Mouse (Mus musculus) frontal cortex, postnatal 36 days (tissue): ENCODE measurements at regions not wholly inside any gene's neighbourhood (a gene's known extent, or its start where the extent isn't known, plus 50 kb on each side); places are given as distances from the start of the nearest gene placed in this dataset.

Source experiments
- DNase-seq, 2 experiments: peaks; one replicate each; pipeline ENCODE4 v3.0.0; 2022; ENCODE audit warnings: low spot score in 2 of 2

- no peak for DNase-seq
Measured at GRCm38 (mm10) chr8:92065554-92066239, 263.8 kb upstream of the Irx3 start.

- no peak for DNase-seq
Measured at GRCm38 (mm10) chr8:92064971-92065370, 263.1 kb upstream of the Irx3 start.

DNA sequence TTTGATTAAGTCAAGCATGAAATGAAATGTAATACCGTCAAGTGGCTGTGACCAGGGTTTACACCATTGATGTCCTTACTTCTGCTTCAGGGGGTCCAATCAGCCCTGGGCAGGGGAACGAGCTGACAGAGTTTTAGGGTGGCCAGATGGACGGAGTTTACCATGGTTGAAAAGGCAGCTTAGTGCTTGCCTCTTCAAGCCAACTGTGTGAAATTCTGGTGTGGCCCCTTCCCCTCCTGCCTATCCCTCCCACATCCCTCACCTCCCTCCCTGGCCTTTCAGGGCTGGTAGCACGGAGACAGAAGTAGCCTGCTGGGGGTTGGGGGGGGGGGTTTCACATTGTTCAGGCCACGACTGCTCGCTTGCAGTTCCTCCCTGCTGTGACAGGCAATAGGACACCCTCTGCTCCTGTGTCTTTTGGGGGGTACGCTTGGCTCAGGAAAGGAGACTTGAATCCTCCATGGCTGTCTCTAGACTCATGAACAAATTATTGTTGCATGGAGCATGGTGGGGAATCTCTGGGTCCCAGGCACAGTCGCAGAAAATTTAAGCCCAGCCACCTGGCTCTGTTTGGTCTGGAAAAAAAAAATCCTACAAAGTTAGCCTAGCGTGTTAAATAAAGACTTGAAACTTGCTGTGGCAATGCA, 262.4 kb upstream of the Irx3 start:
- DNase-seq, result no peak

- DNase-seq, result no peak
Measured at GRCm38 (mm10) chr8:92063333-92063732, 261.5 kb upstream of the Irx3 start.

- no peak for DNase-seq
Measured at GRCm38 (mm10) chr8:92059471-92059870, 257.6 kb upstream of the Irx3 start.

DNA sequence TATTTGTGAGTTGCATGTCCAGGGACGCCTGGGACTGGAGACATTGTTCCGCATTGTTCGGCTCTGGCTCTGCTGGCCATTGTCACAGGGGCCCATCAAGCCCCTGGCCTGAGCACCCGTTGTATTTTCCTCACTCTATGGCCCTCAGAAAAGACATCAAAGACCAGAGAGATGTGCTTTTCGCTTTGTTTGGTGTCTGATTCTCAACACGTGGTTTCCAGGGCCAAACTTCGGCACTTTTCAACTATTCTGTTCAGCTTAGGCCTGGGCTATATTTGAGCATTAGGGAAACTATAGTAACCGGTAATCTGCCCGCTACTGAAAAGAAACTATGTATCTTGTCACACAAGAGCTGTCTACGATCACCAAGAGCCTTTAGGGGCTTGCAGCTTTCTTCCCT, 257.1 kb upstream of the Irx3 start:
- DNase-seq, result no peak

- DNase-seq, result no peak
Measured at GRCm38 (mm10) chr8:92057857-92058256, 256.0 kb upstream of the Irx3 start.

DNA sequence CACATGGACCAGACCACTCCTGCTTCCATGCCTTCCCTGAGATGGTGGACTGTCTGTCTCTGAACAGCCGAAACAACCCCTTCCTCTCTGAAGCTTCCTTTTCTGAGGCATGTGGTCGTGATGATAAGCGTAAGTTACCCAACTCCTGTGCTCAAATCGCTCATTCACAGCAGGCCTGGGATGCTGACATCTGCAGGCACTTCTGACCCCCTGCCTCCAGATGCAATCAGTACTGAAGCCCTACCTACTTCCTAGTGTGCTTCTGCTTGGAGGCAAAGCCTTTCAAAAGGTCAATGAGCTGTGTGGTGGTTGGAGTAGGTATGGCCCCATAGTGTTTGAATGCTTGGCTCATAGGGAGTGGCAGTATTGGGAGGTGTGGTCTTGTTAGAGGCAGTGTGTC, 253.7 kb upstream of the Irx3 start:
- no peak for DNase-seq

GRCm38 (mm10) chr8:92044695-92045094, 242.8 kb upstream of the Irx3 start:
- no peak for DNase-seq

DNA sequence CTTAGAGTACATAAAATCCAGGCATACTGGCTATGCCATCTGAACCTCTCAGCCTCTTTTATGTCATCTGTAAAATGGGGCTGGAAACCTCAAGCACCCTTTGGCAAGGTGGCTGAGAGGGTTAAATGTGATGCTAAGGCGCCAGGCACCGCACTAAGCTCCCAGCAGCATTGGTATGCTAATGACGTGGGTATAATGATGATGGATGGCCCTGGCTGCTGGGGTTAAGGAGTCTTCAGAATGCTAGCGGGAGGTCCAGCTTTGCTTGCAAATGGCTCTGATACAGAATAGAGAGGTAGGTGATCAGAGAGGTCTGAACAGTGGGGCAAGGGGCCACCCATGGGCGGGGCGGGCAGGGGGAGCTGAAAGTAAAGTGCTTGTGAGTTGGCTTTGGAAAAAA, 241.1 kb upstream of the Irx3 start:
- DNase-seq, result no peak

GRCm38 (mm10) chr8:92029954-92030353, 228.1 kb upstream of the Irx3 start:
- DNase-seq, result no peak

DNA sequence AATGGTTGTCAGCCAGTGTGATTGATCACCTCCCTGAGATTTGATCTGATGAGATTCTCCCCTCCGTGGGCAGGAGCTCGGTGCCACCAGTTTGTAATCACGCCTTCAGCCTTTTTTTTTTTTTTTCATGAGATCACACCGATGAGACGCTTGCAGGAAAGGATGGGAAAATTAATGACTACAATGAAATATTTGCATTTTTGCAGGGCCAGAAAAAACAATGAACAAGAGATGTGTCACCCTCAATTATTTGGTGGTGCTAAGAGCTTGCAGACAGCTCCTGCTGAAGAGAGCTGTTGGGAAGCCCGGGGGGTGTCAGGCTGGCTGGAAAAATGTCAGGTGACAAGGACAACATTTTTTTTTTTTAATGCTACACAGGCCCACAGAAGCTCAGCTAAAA, 227.6 kb upstream of the Irx3 start:
- DNase-seq, result no peak

DNA sequence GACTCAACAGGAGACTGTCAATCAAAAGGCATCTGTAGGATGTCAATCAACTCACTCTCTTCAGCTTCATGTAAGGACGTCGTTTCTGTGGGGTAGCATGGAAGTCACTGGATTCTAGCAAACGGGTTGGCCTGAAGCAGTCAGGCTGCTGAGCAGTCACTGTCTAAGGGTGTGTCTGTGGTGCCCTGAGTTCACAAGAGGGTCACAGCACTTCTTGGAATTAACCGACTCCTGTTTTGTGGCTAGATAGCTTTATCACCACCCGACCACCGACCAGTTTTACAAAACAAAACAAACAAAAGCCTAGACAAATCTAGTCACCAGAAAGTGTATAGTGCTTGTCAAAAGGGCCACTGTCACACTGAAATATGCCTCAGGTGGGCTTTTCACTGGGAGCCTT, 226.4 kb upstream of the Irx3 start:
- no peak for DNase-seq

- no peak for DNase-seq
Measured at GRCm38 (mm10) chr8:92024133-92024532, 222.3 kb upstream of the Irx3 start.

DNA sequence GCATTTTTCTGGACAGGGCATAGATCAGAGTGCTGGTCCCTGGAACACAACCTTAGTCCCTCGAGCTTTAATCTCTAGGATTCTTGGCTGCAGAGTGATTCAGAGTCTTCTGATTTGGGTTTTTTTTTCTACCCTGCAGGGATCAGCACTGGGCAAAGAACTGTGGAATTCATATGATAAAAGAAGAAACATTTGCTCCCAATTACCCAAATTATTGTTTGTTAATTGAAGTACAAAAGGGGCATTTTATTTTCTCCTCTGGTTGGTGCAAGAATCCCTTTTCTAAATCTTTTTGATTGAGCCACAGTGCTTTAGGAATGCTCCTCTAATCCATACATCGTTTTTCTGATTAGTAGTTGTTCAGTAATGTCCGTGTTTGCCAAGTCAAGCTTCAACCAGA, 219.7 kb upstream of the Irx3 start:
- DNase-seq, result no peak

DNA sequence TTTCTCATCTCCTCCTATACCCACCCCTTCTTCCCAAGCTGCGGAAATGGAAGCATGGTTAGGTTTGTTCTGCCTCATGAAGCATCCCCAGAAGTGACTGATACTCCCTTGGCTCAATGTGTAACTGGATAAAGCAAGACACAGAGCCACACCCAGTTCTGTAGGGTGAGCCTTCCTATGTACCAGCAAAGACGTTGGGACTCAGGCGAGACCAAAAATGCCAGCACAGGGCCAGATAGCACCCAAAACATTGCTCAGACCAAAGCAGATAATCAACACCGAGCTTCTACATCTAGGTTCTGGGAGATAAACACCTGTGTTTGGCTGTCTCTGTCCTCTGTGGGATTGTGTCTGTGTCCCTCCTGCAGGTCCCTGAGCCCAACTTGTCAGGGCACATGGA, 212.8 kb upstream of the Irx3 start:
- DNase-seq, result no peak

DNA sequence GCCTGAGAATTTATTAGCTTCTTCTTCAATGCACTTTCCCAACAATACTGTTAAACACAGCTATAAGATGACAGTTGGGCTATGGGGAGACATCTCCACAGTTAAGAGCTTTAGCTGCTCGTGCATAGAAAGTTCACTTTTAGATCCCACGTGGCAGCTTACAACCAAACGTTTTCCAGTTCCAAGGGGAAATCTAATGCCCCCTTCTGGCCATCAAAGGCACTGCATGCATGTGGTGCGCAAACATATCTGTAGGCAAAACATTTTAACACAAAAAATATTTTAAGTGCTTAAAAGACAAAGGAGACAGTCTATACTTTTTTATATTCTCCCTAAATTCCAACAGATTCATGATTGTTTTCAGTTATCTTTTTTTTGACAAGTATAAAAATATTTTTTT, 211.3 kb upstream of the Irx3 start:
- no peak for DNase-seq

DNA sequence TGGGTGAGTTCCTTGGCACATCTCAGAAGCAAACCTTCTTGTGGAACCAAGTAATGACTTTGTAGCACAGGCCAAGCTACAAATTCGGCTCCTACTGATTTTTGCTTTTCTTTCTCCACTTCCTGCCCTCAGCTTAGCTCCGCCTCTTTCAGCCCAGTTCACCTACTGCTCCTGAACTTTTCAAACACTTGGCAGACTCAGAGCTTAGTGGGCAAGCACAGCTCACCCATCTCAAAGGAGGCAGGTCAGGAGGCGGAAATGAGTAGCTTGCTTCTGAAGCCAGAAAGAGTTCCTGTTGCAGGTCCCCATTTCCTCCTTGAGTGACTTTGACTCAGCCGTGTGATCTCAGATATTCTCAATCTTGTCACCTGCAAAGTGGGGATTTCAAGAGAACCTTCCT, 208.5 kb upstream of the Irx3 start:
- DNase-seq, result no peak

GRCm38 (mm10) chr8:92008616-92009610, 207.0 kb upstream of the Irx3 start:
- DNase-seq, result no peak

- no peak for DNase-seq
Measured at GRCm38 (mm10) chr8:92005091-92005490, 203.2 kb upstream of the Irx3 start.

DNA sequence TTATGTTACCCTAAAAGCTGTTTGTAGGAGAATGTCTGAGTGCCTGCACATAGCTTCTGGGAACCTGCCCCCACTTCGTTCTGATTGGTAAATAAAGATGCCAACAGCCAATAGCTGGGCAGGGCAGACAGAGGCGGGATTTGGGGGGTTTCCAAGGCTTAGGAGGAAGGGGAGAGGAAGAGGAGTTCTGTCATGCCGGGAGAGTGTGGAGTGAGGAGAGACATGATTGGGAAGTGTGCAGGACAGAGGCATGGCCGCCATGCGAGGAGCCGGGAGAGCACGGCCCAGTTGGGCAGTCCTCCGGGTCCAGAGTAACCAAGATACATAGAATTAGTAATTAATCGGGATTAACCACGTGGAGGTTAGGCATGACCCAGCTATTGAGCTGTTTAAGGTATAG, 202.7 kb upstream of the Irx3 start:
- DNase-seq, result no peak

DNA sequence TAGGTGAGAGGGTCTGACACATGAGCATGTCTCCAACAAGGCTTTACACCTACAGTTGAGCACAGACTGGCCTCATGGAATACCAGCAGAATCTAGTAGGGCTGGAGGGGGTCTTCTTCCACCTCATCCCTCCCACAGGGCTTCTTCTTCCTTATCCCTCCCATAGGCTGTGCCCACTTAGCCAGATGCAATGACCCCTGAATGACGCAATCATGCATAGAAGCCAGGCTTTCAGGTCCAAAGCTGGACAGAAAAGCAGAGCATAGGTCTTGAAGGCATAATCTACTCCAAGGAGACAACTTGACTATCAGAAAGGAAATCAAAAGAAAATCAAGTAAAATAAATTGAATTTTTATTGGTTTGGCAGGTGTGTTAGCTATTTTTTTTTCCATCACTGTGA, 198.5 kb upstream of the Irx3 start:
- DNase-seq, result no peak

- DNase-seq, result no peak
Measured at GRCm38 (mm10) chr8:91999661-92000060, 197.8 kb upstream of the Irx3 start.
